Mouse (Mus musculus) thymus, postnatal 25 days (tissue): ENCODE measurements around the gene Lrrc75b.
"Not testable (repeated sequence)": the region's sequence is repeated elsewhere in the genome, so short reads cannot be mapped to it uniquely, and the experiment has no call there.

Experiments used
- DNase-seq: peaks from one replicate; pipeline ENCODE4 v3.0.0; 2022

The Lrrc75b gene

GRCm38 (mm10) chr10:75566765-75567164, 6.6 kb upstream of the Lrrc75b start:
- DNase-seq: not testable (repeated sequence)

- DNase-seq: peak; percentile 36
Observed at GRCm38 (mm10) chr10:75566321-75566720, 6.2 kb upstream of the Lrrc75b start.

GRCm38 (mm10) chr10:75565906-75566305, 5.8 kb upstream of the Lrrc75b start:
- DNase-seq: no peak

DNA sequence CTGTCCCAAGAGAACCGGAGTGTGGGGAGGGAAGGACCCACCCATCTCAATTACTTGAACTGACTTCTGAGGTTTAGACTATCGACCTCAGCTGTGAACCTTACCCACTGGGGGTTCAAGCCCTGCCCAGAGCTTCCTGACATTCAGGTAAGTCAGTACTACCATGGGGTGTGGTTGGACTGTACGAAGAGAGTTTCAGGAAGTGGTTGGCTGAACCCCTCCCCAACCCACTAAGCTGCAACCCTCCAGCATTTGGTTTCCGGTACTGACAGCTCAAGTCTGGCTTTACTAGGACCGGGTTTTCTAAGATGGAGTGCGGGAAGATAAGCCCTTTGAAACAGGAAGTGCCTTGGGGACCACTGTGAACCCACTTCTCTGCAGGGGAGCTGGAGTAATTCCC, 5.3 kb upstream of the Lrrc75b start:
- peak; percentile 81 for DNase-seq

- DNase-seq: no peak
Observed at GRCm38 (mm10) chr10:75564687-75565265, 4.6 kb upstream of the Lrrc75b start.

- no peak for DNase-seq
Observed at GRCm38 (mm10) chr10:75562596-75562995, 2.5 kb upstream of the Lrrc75b start.

GRCm38 (mm10) chr10:75561071-75561654, 1.0 kb upstream of the Lrrc75b start, which contains the start of gene Ggt1:
Gene Ggt1, plus strand, starts transcription at chr10:75561604.
- DNase-seq: no peak

- no peak for DNase-seq
Observed at GRCm38 (mm10) chr10:75560549-75560899, 394 bp upstream of the Lrrc75b start.

- no peak for DNase-seq
Observed at GRCm38 (mm10) chr10:75559041-75559675, 972 bp downstream of the Lrrc75b start.

GRCm38 (mm10) chr10:75558515-75558914, 1.6 kb downstream of the Lrrc75b start:
- no peak for DNase-seq

- no peak for DNase-seq
Observed at GRCm38 (mm10) chr10:75556026-75556425, 4.1 kb downstream of the Lrrc75b start.

DNA sequence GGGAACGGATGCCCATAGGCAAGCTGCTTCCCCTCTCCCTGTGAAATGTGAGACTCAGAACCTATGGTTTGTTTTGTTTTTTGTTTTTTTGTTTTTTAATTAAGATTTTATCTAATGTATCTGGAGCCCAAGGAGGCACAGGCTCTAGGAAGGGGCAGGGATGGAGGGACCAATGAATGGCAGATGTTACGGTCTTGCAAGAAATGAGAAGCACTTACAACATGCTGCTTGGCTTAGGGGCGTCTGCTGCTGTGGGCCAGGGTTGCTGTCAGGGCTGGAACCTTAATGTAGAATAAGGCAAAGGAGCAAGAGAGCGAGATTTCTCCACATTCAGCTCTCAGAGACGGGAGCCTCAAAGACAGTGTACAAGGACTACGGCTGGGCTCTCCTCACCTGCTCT, 4.6 kb downstream of the Lrrc75b start:
- no peak for DNase-seq

GRCm38 (mm10) chr10:75554090-75554489, 6.0 kb downstream of the Lrrc75b start:
- no peak for DNase-seq

DNA sequence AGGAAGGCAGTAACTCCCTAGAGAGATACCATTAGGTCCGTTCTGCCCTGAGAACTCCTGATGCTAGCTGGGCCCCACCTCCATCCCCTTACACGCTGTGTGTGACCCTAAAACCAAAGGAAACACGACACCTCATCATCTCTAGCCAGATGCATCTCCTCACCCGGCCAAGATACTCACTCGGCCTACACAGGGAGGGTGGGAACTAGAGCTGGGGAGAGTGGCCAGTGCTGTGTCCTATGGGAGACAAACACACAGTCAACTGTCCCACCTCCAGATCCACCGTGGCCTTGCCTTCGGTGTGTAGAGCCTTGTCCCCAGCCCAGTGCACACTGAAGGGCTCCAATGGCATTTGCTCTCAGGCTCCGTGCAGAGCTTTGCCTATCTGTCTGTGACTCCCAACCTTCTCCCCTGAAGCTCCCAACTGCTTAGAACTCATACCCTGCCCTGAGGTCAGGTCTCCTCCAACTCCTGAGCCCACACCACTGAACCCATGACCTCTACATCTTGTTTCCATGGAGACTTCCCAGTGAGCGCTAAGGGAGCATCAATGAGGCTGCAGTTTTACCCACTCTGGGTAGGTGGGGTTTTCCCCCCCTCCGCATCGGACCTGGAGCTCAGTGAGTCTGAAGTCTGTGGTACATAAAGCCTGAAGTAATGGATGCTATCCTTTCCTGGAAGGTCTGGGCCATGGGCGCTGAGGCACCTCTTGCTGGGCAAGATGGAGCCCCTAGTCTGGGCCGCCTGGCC, 7.3 kb downstream of the Lrrc75b start:
- no peak for DNase-seq

GRCm38 (mm10) chr10:75552106-75552505, 8.0 kb downstream of the Lrrc75b start:
- no peak for DNase-seq

DNA sequence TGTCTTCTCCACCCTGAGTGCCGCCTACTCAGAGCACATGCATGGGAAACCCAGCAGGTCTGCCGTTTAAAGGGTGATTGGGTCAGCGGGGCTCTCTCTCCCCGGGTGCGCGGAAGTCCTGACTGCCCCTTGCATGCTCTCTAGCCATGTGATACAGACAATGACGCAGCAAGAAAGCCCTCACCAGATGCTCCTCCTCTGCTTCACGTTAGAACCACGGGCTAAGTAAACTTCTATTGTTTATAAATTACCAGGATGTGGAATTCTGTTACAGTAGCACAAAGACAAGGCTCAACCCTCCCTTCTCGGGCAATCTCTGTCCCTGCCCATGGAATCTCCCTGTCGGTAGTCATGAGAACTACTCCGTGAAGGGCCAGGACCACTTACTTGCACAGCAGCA, 9.0 kb downstream of the Lrrc75b start:
- no peak for DNase-seq

GRCm38 (mm10) chr10:75549886-75550285, 10.2 kb downstream of the Lrrc75b start:
- DNase-seq: no peak

- no peak for DNase-seq
Observed at GRCm38 (mm10) chr10:75548486-75548885, 11.6 kb downstream of the Lrrc75b start.

DNA sequence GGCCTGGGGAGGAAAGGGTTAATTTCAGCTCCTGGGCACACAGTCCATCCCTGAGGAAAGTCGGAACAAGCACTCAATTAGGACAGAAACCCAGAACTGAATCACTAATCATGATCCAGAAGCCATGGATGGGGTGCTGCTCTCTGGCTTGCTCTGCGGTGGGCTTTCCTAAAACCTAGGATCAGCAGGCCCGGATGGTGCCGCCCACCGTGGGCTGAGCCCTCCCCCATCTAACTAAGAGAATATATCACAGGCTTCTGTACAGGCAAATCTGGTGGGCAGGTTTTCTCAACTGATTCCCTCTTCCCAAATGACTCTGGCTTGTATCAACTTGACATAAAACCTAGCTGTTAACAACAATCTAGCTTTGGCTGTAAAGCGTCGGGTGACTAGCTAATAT, 12.2 kb downstream of the Lrrc75b start:
- no peak for DNase-seq

- peak; percentile 30 for DNase-seq
Observed at GRCm38 (mm10) chr10:75536123-75536522, 24.0 kb downstream of the Lrrc75b start.

DNA sequence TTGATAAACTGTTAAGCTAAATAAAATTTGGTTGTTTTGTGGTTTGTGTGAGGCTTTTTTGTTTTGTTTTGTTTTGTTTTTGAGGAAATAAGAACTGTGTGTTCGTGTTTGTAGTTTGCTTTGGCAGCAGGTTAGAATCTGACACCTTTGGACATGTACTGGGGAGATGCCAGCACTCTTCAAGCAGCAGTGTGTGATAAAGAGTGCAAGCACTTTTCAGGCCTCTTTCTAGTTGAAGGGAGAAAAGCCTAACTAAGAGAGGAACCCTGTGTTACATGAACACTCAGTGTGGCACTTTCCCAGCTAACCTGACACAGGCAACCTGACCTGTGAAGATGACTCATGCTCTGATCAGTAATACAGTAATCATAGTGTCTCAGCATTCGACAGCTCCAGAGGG, 24.7 kb downstream of the Lrrc75b start:
- no peak for DNase-seq

- DNase-seq: no peak
Observed at GRCm38 (mm10) chr10:75534934-75535333, 25.2 kb downstream of the Lrrc75b start.

- DNase-seq: no peak
Observed at GRCm38 (mm10) chr10:75534216-75534615, 25.9 kb downstream of the Lrrc75b start.

GRCm38 (mm10) chr10:75531532-75532090, 28.5 kb downstream of the Lrrc75b start:
- DNase-seq: peak; percentile 58
